Mouse (Mus musculus) lung, adult 2 months (tissue): ENCODE measurements around the gene Spag17. TPM values are rescaled to one million over a fixed set of nuclear protein-coding genes. Genes with fewer than 3 reads are reported as not detected.

ENCODE experiments used
- DNase-seq: peaks from one replicate; pipeline ENCODE4 v3.0.0; 2022
- H3K4me1 ChIP-seq: fragments of 200-500 bp; 2 replicates; pipeline ENCODE4 v1.6.1; 2011; ENCODE audit warnings: low read length; ENCODE audit not compliant: control insufficient read depth, insufficient read depth
- H3K4me3 ChIP-seq: fragments of 200-500 bp; replicated peaks from 2 replicates; pipeline ENCODE3; 2011; ENCODE audit warnings: low read depth, mild to moderate bottlenecking, control low read depth, low read length; ENCODE audit errors: extremely low read depth
- CTCF ChIP-seq: fragments of 200-500 bp; IDR thresholded peaks from 2 replicates; pipeline ENCODE4 v1.5.1; 2011; ENCODE audit warnings: mild to moderate bottlenecking, low read length, control low read depth; ENCODE audit not compliant: insufficient read depth
- POLR2A ChIP-seq: fragments of 200-500 bp; IDR thresholded peaks from 2 replicates; pipeline ENCODE4 v1.6.1; 2011; ENCODE audit warnings: low read depth, mild to moderate bottlenecking, control low read depth, low read length, borderline replicate concordance; ENCODE audit errors: extremely low read depth
- WGBS: fragments of 180-500 bp; shearing (Covaris S2); methylation state at CpG from one replicate; pipeline ENCODE4 v1.1.7; 2018; 5-methylcytosine and 5-hydroxymethylcytosine counted together
- polyA plus RNA-seq: library from polyadenylated mRNA; depleted of rRNA; stranded (reverse); fragments of >200 nt; gene quantifications from 2 replicates; pipeline ENCODE4 v1.2.3, GENCODE M21; 2012

Spag17 gene
- polyA plus RNA-seq, 1 experiment, result 1.2 TPM

DNA sequence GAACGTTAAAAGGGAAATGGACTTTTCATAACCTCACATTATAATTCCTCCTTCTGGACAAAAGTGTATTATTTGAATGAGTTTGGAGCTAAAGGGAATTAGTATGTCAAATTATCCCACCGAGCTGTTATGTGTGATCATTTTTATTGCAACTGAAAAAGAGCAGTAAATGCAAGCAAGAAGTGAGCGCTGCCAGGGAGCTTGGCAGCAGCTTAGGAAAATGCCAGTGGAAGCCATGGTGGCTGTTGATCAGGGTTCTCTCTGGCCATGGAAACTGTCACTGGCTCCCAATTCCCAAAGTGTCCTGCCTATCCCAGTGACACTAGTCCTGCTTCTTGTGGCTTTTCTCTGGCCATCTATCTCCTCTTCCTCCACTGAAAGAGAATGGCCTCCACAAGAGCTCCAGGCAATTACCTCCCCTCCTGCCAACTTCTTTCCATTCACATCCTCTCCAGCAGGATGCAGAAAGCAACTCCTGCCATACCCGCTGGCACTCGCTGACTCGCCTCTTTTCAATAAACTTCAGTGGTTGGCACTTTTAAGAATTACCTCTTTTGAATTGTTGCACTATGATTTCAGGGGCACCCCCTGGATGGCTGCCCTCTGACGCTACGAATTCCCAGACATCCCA is 28.7 kb downstream of the Spag17 start:
- H3K4me3 ChIP-seq, result no peak overlapping the region
- no peak for DNase-seq
- no peaks in the 10 kb centered on the region for H3K4me1 ChIP-seq
- TF ChIP-seq CTCF (no peak), POLR2A (no peak)
- 82% methylated on average over 8 of the region's 8 CpGs for WGBS

DNA sequence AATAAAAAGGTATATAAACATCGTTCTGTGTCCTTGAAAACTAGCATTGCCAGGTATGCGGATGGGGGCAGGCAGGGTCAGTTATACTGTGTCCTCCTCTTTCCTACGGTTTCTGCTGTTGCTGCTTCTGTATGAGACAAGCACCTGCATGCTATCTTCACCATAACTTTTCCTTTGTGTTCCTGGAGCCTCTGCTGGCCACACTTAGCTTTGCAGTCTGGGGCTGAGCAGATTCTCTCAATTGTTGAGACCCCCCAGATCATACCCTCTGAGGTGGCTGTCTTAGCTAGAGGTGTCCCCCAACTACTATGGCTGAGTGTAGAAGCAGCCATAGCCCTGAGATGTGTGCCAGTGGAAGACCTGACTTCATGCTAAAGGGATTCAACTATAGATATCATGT is 37.7 kb downstream of the Spag17 start:
- H3K4me1 ChIP-seq, result no peaks in the 10 kb centered on the region
- TF ChIP-seq POLR2A, result no peak
- no peak for TF ChIP-seq CTCF
- H3K4me3 ChIP-seq, result no peak overlapping the region
- no peak for DNase-seq
- WGBS, result 75% methylated on average over 3 of the region's 3 CpGs

- Histone ChIP-seq H3K4me3 (no peak overlapping the region), H3K4me1 (no peaks in the 10 kb centered on the region)
- TF ChIP-seq POLR2A, result no peak
- no peak for TF ChIP-seq CTCF
- DNase-seq, result no peak
- 70% methylated on average over 12 of the region's 12 CpGs for WGBS
Measured at GRCm38 (mm10) chr3:99930920-99931620, 45.9 kb downstream of the Spag17 start.

- DNase-seq, result no peak
- TF ChIP-seq POLR2A (no peak), CTCF (peak; percentile 17; the same call in 1 of the 2 replicates)
- 22% methylated on average over 1 of the region's 1 CpGs for WGBS
- no peak overlapping the region for H3K4me3 ChIP-seq
- no peaks in the 10 kb centered on the region for H3K4me1 ChIP-seq
Measured at GRCm38 (mm10) chr3:99936159-99936558, 51.0 kb downstream of the Spag17 start.

GRCm38 (mm10) chr3:99938611-99939286 is 53.5 kb downstream of the Spag17 start:
- no peaks in the 10 kb centered on the region for H3K4me1 ChIP-seq
- WGBS, result 33% methylated on average over 8 of the region's 8 CpGs
- TF ChIP-seq CTCF, result no peak
- DNase-seq, result peak; percentile 11
- H3K4me3 ChIP-seq, result no peak overlapping the region

DNA sequence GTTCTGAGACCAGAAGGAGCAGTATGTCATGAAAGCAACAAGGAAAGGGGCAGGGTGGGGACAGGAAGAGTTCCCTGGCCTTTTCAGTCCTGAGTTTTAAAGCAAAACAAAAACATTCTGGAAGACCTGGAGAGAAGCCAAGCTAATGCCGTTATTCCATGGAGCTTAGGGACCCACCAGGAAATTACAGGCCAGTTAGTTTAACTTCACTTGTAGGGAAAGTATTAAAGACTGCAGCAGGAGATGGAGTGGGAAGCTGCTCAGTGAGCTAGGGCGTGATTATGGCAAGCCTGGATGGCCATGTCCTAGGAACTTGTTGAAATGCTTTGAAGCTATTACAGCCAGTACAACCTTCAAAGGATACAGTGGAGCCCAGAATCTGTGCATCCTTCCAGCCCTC is 60.0 kb downstream of the Spag17 start:
- no peak overlapping the region for H3K4me3 ChIP-seq
- TF ChIP-seq CTCF (no peak), POLR2A (no peak)
- DNase-seq, result no peak
- WGBS, result 34% methylated on average over 2 of the region's 2 CpGs
- H3K4me1 ChIP-seq, result no peaks in the 10 kb centered on the region

DNA sequence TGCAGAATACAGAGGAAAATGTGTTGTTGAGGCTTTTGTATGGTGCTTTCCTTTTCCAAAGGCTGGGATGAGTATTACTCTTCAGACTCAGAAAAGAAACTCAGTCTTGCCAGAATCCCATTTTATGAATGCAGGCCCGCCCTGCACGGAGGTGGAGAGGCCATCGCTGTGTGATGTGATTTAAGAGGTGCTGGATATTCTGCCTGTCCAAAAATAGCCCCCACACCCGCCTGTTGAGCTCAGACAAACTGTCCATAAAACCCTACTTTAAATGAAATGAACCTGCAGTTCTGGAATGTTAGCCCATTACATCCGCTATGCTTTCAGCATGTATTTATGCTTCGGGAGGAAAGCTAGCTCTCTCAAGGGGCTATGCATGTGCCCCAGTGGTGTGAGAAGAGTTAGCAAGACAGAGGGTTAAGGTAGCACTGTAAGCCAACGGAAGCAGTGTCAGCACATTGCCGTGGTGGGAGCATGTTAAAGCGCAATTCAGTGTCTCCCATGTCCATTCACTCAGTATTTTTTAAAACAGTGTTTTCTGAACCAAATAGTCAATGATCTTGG is 68.9 kb downstream of the Spag17 start:
- no peak for DNase-seq
- no peak overlapping the region for H3K4me3 ChIP-seq
- H3K4me1 ChIP-seq, result no peaks in the 10 kb centered on the region
- whole genome bisulfite sequencing, result 66% methylated on average over 9 of the region's 9 CpGs
- no peak for TF ChIP-seq POLR2A
- no peak for TF ChIP-seq CTCF

- TF ChIP-seq POLR2A, result no peak
- no peak for TF ChIP-seq CTCF
- Histone ChIP-seq H3K4me1 (no peaks in the 10 kb centered on the region), H3K4me3 (no peak overlapping the region)
- no peak for DNase-seq
Measured at GRCm38 (mm10) chr3:99956517-99956916, 71.3 kb downstream of the Spag17 start.

- 59% methylated on average over 7 of the region's 7 CpGs for whole genome bisulfite sequencing
- no peak for DNase-seq
- H3K4me3 ChIP-seq, result no peak overlapping the region
- no peak for TF ChIP-seq CTCF
- TF ChIP-seq POLR2A, result no peak
- H3K4me1 ChIP-seq, result no peaks in the 10 kb centered on the region
Measured at GRCm38 (mm10) chr3:99959805-99960485, 74.7 kb downstream of the Spag17 start.
